Mouse (Mus musculus): ENCODE measurements around the gene Cnga4.

DNA sequence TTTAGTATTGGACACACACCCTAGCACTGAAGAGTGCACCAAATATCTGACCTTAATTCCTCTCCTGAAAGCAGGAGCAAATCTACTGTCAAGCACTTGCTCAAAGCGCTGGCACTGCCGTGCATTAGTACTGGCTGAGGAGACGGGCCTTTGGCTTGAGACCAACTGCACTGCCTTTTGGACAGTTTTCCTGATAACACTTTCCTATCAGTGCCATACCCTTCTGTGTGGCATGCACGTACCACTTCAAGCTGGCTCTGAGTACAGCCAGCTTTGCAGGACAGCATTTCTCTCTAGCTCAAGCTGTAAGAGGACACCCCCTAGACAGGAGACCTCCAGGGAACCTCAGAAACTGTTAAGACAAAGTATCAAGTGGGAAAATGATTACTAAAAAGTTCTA, 30.9 kb upstream of the Cnga4 start:
- TF ChIP-seq CTCF (IDR thresholded peaks at IDR 0.05; ENCODE audit: insufficient read depth, low read depth, low read length) (no peak), POLR2A (IDR thresholded peaks at IDR 0.05; ENCODE audit: insufficient read depth, low read depth, low read length) (no peak)
